In genomic region chr1:43454741-43455140, GRCm38 (mm10) we compare ENCODE assay signal across 14 mouse cellular contexts.
"Had no signal": no experiment of that assay in that cellular context is flagged by ENCODE, and none has a peak within 500 bp of the region (broad histone marks: within the 10 kb centered on the region; RNA-seq: fewer than 3 reads in every experiment).

No protein-coding gene starts in this region.

- H3K27me3 ChIP-seq: neural tube, embryonic 12.5 days; stomach, embryonic 15.5 days had no signal

- H3K4me2 ChIP-seq: neural tube, embryonic 12.5 days; stomach, embryonic 15.5 days had no signal

- DNase-seq: kidney, adult 9 months; kidney, postnatal 4 days; lung, adult 18-20 months; midbrain, embryonic 14.5 days; right cerebral cortex, postnatal 14 days; thymus, adult 18-20 months; thymus, postnatal 36 days had no signal

- H3K27ac ChIP-seq: hindbrain, postnatal 0 days; kidney, postnatal 0 days; layer of hippocampus, adult 2 months; limb, embryonic 10.5 days; midbrain, embryonic 10.5 days; neural tube, embryonic 12.5 days; stomach, embryonic 15.5 days had no signal

- ATAC-seq: hindbrain, postnatal 0 days had no signal

- H3K36me3 ChIP-seq: neural tube, embryonic 12.5 days had no signal

- H3K4me3 ChIP-seq: layer of hippocampus, adult 2 months; limb, embryonic 10.5 days; midbrain, embryonic 10.5 days; neural tube, embryonic 12.5 days; stomach, embryonic 15.5 days had no signal

- H3K9me3 ChIP-seq: limb, embryonic 10.5 days; midbrain, embryonic 10.5 days; neural tube, embryonic 12.5 days; stomach, embryonic 15.5 days had no signal

- H3K9ac ChIP-seq: neural tube, embryonic 12.5 days; stomach, embryonic 15.5 days had no signal
